Mouse (Mus musculus): ENCODE data around the gene Galm. TPM values are rescaled to one million over a fixed set of nuclear protein-coding genes. Genes with fewer than 3 reads are reported as not detected.

The Galm gene
- polyA plus RNA-seq (2012; rRNA removed) = 3.8 and 7.6 TPM in 2 replicates

DNA sequence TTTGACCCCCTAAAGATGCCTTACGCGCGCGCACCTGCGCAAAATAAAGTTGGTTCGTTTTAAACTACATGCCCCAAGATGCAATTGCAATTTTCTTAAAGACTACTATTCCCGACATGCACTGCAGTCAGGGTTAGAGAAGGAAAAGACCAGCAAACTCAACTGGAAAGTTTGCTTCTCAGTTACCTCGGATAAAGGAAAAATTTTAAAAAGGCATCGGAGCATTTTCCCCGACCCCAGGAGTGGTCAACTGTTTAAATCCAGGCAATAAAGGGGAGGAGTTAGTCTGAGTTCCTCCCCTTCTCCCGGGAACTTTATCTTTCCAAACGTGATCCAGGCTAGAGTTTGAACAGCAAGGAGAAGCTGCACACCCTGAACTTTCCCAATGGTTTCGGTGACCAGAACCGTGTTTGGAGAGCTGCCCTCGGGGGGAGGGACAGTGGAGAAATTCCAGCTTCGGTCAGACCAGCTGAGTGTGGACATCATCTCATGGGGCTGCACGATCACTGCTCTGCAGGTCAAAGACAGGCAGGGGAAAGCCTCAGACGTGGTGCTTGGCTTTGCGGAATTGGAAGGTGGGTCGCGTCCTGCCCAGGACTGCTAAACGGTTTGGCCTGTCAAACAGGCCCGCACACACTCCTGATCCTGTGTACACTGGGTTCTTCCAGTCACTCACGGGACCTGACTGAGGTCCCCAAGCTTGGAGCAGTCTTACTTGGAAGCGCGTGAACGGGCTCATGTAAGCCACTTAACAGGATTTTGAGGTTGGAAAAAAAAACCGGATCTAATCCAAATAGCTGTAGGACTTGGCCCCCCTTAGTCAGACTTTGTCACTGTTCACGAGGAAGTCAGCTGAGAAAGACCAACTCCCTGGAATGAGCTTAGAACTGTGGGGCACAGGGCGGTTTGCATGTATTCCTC, at the start of gene Galm:
TSS of gene Galm (plus strand) at position 141 of the 921 bp plus-strand sequence.
- Histone ChIP-seq H3K4me3 (replicated peaks; ENCODE audit: extremely low read depth, low read depth, low read length) (peak within 1 kb of the TSS; percentile 82), H3K4me1 (ENCODE audit: control insufficient read depth, insufficient read depth, low read length) (peaks cover 2% of the 10 kb centered on the region)
- DNase-seq = peak; percentile 57
- TF ChIP-seq CTCF (IDR thresholded peaks at IDR 0.05; ENCODE audit: insufficient read depth, low read length) (no peak), POLR2A (IDR thresholded peaks at IDR 0.05; ENCODE audit: borderline replicate concordance, extremely low read depth, low read depth, low read length) (peak; percentile 52; the same call in 1 of the 2 replicates)
- 6% methylated on average over 30 of the region's 30 CpGs for WGBS

DNA sequence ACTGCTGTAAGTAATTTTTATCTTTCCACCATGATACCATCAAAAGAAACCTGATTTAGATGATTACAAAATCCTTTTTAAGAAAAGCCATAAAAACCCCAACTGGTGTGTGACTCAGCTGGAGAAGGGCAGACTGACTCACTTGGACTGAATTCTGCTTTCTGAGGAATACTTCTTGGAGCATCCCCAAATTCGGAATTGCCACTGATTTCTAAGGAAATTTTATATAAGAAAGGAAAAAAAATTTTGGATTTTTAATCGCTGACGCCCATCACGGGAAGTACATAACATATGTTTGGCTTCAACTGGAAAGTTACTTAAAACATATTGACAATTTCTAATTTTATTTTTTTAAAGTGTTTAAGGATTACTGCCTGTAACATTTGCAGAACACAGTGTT, 48.5 kb upstream of the Galm start:
- peaks cover 2% of the 10 kb centered on the region; the same call in 1 of the 2 replicates for H3K4me1 ChIP-seq (ENCODE audit: control insufficient read depth, insufficient read depth, low read length)
- TF ChIP-seq CTCF (IDR thresholded peaks at IDR 0.05; ENCODE audit: insufficient read depth, low read length) (no peak), POLR2A (IDR thresholded peaks at IDR 0.05; ENCODE audit: borderline replicate concordance, extremely low read depth, low read depth, low read length) (no peak)
- WGBS = 90% methylated on average over 4 of the region's 4 CpGs
- DNase-seq = no peak
- H3K4me3 ChIP-seq (replicated peaks; ENCODE audit: extremely low read depth, low read depth, low read length) = no peak overlapping the region

DNA sequence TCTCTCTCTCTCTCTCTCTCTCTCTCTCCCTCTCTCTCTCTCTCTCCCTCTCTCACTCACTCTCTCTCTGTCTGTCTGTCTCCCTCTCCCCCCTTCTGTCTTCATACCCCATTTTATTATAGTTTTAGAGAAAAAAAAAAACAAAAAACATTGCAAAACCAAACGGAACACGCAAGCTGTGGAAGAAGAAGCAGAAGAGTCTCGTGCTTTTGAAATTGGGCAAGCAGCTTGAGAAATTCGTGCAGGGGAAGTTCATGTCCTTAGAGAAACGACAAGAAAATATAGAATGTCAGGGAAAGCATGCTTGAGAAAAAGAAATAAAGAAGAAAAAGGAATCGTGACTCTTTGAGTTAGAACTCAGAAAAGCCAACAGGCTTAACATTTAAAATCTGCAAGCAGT, 44.0 kb upstream of the Galm start:
- TF ChIP-seq CTCF (IDR thresholded peaks at IDR 0.05; ENCODE audit: insufficient read depth, low read length) (no peak), POLR2A (IDR thresholded peaks at IDR 0.05; ENCODE audit: borderline replicate concordance, extremely low read depth, low read depth, low read length) (no peak)
- 66% methylated on average over 6 of the region's 6 CpGs for WGBS
- DNase-seq = no peak
- no peak overlapping the region for H3K4me3 ChIP-seq (replicated peaks; ENCODE audit: extremely low read depth, low read depth, low read length)
- no peaks in the 10 kb centered on the region for H3K4me1 ChIP-seq (ENCODE audit: control insufficient read depth, insufficient read depth, low read length)

DNA sequence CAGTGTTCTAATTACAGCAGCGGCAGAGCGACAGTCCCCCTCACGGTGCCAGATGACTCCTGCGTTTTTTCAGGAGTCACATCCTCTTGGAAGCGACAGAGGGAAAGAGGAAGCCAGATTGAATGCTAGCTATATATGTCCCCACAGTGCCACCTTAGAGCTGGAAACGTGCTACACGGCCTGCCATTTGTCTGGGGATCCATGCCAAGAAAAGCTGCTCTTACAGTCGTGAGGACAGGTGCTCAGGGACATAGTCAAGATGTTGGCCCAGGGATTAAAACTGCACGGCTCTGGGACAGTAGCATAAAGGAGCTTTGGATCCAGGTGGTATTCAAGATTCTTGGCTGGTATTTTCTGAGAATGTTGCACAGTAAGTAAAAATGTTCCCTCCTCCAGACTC, 42.8 kb upstream of the Galm start:
- WGBS = 42% methylated on average over 9 of the region's 9 CpGs
- H3K4me1 ChIP-seq (ENCODE audit: control insufficient read depth, insufficient read depth, low read length) = no peaks in the 10 kb centered on the region
- H3K4me3 ChIP-seq (replicated peaks; ENCODE audit: extremely low read depth, low read depth, low read length) = no peak overlapping the region
- no peak for TF ChIP-seq CTCF (IDR thresholded peaks at IDR 0.05; ENCODE audit: insufficient read depth, low read length)
- DNase-seq = no peak

DNA sequence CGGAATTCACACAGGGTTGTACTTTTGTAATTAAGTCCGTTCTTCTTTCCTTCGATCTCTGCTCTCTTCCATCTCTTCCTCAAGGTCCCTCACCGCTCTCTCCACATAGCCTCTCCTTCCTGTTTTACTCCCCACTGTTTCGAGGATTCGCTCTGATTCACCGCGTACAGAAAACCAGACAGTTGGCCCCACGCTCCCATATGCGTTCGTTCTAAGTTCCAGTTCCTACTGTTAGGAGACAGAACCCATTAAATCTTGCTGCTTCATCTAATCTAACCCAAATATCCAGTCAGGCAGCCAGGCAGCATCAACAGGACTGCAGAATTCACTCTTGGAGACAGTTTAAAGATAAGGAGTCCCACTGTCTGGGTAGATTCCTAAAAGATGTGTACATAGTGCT, 40.7 kb upstream of the Galm start:
- H3K4me1 ChIP-seq (ENCODE audit: control insufficient read depth, insufficient read depth, low read length) = no peaks in the 10 kb centered on the region
- no peak overlapping the region for H3K4me3 ChIP-seq (replicated peaks; ENCODE audit: extremely low read depth, low read depth, low read length)
- TF ChIP-seq POLR2A (IDR thresholded peaks at IDR 0.05; ENCODE audit: borderline replicate concordance, extremely low read depth, low read depth, low read length) (no peak), CTCF (IDR thresholded peaks at IDR 0.05; ENCODE audit: insufficient read depth, low read length) (no peak)
- WGBS = 76% methylated on average over 11 of the region's 11 CpGs
- no peak for DNase-seq

DNA sequence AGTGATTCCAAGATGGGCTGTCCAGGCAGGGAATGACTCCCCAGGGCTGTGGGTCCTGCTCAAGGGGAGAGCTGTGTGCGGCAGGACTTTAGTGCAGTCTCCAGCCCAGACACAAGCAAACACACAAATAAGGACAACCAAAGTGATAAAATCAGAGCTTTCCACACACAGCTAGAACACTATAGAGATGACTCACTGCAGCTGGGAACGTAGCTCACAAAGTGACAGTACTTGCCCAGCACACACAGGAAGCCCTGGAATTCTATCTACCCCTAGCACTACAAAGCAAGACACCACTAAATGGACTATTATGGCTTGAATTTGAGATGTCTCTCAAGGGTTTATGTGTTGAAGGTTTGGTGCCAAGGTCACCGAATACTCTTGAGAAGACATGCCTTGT, 39.1 kb upstream of the Galm start:
- no peaks in the 10 kb centered on the region for H3K4me1 ChIP-seq (ENCODE audit: control insufficient read depth, insufficient read depth, low read length)
- WGBS = 89% methylated on average over 3 of the region's 3 CpGs
- DNase-seq = no peak
- H3K4me3 ChIP-seq (replicated peaks; ENCODE audit: extremely low read depth, low read depth, low read length) = no peak overlapping the region
- no peak for TF ChIP-seq POLR2A (IDR thresholded peaks at IDR 0.05; ENCODE audit: borderline replicate concordance, extremely low read depth, low read depth, low read length)
- no peak for TF ChIP-seq CTCF (IDR thresholded peaks at IDR 0.05; ENCODE audit: insufficient read depth, low read length)

DNA sequence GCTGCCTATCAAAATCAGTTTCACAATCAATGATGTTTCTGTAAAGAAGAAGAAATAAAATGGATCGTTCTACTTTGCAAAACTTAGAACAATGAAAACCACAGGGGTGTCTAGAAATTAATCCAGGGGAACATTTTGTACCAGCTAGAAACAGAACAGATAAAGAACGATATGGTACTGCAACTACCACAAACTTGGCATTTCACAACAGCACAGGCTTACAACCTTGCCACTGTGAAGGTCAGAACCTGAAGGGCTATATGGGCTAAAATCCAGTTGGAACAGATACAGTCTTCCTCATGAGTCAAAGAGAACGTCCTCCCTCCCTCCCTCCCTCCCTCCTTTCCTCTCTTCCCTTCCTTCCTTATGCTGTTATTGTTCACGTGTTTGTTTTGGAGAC, 36.7 kb upstream of the Galm start:
- TF ChIP-seq POLR2A (IDR thresholded peaks at IDR 0.05; ENCODE audit: borderline replicate concordance, extremely low read depth, low read depth, low read length) = no peak
- no peak for TF ChIP-seq CTCF (IDR thresholded peaks at IDR 0.05; ENCODE audit: insufficient read depth, low read length)
- WGBS = 46% methylated on average over 4 of the region's 4 CpGs
- no peak overlapping the region for H3K4me3 ChIP-seq (replicated peaks; ENCODE audit: extremely low read depth, low read depth, low read length)
- H3K4me1 ChIP-seq (ENCODE audit: control insufficient read depth, insufficient read depth, low read length) = no peaks in the 10 kb centered on the region
- no peak for DNase-seq

DNA sequence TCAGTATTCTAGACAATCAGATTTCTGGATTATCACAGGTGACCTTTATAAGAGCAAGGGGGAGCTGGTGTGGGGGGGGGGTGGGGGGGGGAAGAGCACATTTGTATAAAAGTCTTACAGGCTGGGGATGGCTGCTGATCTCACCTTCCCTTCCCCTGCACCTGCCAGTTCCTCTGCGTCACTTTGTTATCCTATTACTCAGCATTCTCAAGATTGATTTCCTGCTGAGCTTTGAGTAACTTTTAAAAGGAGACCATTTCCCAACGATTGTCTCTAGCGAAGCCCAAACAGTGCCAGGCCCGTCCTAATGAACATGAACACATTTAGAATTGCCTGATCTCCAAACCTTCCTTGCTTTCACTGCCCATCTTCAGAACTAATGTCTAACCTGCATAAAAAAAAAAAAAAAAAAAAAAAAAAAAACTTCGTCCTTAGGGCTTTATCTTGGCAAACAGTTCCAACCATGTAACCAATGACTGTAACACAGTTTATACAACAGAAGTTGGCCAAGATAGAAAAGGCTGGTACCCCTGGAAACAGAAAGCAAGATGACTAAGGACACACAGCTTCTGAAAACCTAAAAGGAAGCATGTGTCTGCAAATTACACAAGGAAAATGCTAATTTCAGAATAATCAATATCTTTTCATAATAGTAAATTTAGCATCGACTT, 35.3 kb upstream of the Galm start:
- no peaks in the 10 kb centered on the region for H3K4me1 ChIP-seq (ENCODE audit: control insufficient read depth, insufficient read depth, low read length)
- TF ChIP-seq CTCF (IDR thresholded peaks at IDR 0.05; ENCODE audit: insufficient read depth, low read length) (no peak), POLR2A (IDR thresholded peaks at IDR 0.05; ENCODE audit: borderline replicate concordance, extremely low read depth, low read depth, low read length) (no peak)
- 41% methylated on average over 6 of the region's 6 CpGs for WGBS
- no peak for DNase-seq
- H3K4me3 ChIP-seq (replicated peaks; ENCODE audit: extremely low read depth, low read depth, low read length) = no peak overlapping the region

DNA sequence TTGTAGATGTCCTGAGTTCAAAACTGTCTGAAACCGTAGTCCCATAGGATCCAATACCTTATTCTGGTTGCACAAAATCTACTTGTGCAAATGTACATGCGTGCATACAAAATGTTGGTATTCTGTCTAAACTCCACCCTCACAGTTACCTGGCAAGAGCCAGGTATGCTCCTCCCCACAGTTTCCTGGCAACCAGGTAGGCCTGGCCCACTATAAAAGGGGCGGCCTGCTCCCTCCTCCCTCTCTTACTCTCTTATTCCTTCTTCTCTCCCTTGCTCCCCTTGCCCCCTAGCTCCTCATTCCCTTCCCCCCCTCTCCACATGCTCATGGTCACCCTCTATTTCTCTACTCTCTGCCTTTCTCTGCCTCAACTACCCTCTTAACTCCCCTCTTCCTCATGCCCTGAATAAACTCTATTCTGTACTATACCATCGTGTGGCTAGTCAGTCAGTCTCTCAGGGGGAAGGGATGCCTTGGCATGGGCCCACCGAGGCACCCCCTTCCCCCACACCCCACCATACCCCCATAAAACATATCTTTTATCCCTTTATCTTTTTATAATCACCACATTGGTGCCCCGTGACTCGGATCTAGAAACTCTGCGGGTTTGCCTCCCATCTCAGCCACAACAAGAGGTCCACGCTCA, 31.9 kb upstream of the Galm start:
- TF ChIP-seq CTCF (IDR thresholded peaks at IDR 0.05; ENCODE audit: insufficient read depth, low read length) (no peak), POLR2A (IDR thresholded peaks at IDR 0.05; ENCODE audit: borderline replicate concordance, extremely low read depth, low read depth, low read length) (peak; percentile 38; the same call in 1 of the 2 replicates)
- Histone ChIP-seq H3K4me1 (ENCODE audit: control insufficient read depth, insufficient read depth, low read length) (no peaks in the 10 kb centered on the region), H3K4me3 (replicated peaks; ENCODE audit: extremely low read depth, low read depth, low read length) (no peak overlapping the region)
- 68% methylated on average over 9 of the region's 9 CpGs for WGBS
- DNase-seq = no peak

Data from lung, adult 2 months (tissue).